Mouse (Mus musculus): ENCODE measurements at regions not wholly inside any gene's neighbourhood (a gene's known extent, or its start where the extent isn't known, plus 50 kb on each side); places are given as distances from the start of the nearest gene placed in this dataset.

DNA sequence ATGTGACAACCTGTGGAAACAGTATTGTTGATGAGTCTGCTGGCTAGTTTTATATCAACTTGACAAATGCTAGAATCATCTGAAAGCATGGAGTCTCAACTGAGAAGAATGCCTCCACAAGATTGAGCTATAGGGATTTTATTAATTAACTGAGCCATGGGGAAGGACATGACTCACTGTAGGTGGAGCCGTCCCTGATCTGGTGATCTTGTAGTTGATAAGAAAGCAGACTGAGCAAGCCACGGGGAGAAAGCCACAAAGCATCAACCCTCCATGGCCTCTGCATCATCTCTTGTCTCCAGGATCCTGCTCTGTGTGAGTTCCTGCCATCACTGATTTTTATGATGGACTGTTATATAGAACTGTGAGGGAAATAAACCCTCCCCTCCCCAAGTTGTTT is 213.4 kb downstream of the H2al1j start:
- WGBS = 26% methylated on average over 2 of the region's 2 CpGs
- Histone ChIP-seq H3K27me3 (ENCODE audit: control insufficient read depth, insufficient read depth, low read length) (no peaks in the 10 kb centered on the region), H3K27ac (ENCODE audit: insufficient read depth, low read depth, low read length) (no peak overlapping the region), H3K36me3 (ENCODE audit: control insufficient read depth, insufficient read depth, low read length) (no peaks in the 10 kb centered on the region), H3K4me1 (ENCODE audit: control insufficient read depth, insufficient read depth, insufficient read length, low read length) (no peaks in the 10 kb centered on the region), H3K4me3 (ENCODE audit: low read depth, low read length) (no peak overlapping the region)
- no peak for TF ChIP-seq CTCF (IDR thresholded peaks at IDR 0.05; ENCODE audit: extremely low read depth, insufficient read length, insufficient replicate concordance, low read depth, low read length)
- TF ChIP-seq POLR2A (IDR thresholded peaks at IDR 0.05; ENCODE audit: low read depth, low read length) = no peak

DNA sequence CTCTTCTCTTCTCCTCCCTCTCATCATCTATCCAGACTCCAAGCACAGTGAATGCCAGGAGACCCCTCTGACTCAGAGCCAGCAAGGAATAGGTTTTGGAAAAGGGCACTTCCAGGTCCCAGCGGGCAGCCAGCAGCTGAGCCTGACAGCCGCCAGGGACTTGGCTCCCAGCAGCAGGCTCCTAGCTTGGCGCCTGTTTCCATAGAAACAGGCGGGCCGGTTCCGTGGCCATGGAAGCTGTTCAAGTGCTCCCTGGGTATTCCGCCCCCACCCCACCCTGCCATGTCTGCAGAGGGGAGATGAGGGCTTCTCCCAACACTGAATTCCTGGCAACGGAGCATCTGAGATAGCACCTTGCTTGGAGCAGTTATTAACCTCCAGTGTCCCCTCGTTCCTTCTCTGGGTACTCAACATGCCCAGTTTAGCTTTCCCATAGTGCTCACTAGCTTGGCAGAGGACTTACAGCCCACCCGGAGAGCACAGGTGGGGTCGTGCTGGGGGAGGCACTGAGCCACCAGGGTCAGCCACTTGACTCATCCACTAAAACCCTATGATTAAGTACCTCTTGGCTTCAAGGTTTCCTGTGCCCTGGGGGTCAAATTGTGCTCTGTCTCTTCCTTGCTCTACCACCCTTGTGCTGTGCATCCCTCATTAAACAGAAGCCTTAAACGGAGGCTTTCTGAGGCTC is 222.7 kb downstream of the H2al1j start:
- Histone ChIP-seq H3K27ac (ENCODE audit: insufficient read depth, low read depth, low read length) (no peak overlapping the region), H3K4me1 (ENCODE audit: control insufficient read depth, insufficient read depth, insufficient read length, low read length) (no peaks in the 10 kb centered on the region), H3K27me3 (ENCODE audit: control insufficient read depth, insufficient read depth, low read length) (no peaks in the 10 kb centered on the region), H3K36me3 (ENCODE audit: control insufficient read depth, insufficient read depth, low read length) (no peaks in the 10 kb centered on the region), H3K4me3 (ENCODE audit: low read depth, low read length) (no peak overlapping the region)
- WGBS = 27% methylated on average over 12 of the region's 12 CpGs
- TF ChIP-seq POLR2A (IDR thresholded peaks at IDR 0.05; ENCODE audit: low read depth, low read length) = no peak
- no peak for TF ChIP-seq CTCF (IDR thresholded peaks at IDR 0.05; ENCODE audit: extremely low read depth, insufficient read length, insufficient replicate concordance, low read depth, low read length)

DNA sequence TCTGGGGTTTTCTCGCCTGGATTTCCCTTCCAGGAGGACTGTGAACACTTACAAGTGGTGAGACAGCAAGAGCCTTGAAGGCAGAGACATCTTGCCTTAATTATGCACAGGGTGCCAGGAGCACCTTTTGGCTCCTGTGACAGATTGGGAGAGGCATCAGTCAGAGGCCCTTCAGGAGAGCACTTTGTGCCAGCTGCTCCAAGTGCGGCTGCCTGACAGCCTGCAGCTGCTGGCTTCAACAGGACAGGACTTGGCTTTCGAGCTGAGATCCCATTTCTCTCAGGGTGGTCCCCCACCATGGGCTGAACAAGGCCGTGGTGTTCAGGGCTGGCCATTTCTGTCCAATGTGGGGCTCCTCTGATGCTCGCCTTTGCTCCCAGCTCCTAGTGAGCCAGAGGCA is 224.6 kb downstream of the H2al1j start:
- 70% methylated on average over 5 of the region's 5 CpGs for WGBS
- TF ChIP-seq POLR2A (IDR thresholded peaks at IDR 0.05; ENCODE audit: low read depth, low read length) (no peak), CTCF (IDR thresholded peaks at IDR 0.05; ENCODE audit: extremely low read depth, insufficient read length, insufficient replicate concordance, low read depth, low read length) (no peak)
- H3K27ac ChIP-seq (ENCODE audit: insufficient read depth, low read depth, low read length) = no peak overlapping the region
- no peaks in the 10 kb centered on the region for H3K27me3 ChIP-seq (ENCODE audit: control insufficient read depth, insufficient read depth, low read length)
- no peaks in the 10 kb centered on the region for H3K36me3 ChIP-seq (ENCODE audit: control insufficient read depth, insufficient read depth, low read length)
- no peak overlapping the region for H3K4me3 ChIP-seq (ENCODE audit: low read depth, low read length)
- no peaks in the 10 kb centered on the region for H3K4me1 ChIP-seq (ENCODE audit: control insufficient read depth, insufficient read depth, insufficient read length, low read length)

DNA sequence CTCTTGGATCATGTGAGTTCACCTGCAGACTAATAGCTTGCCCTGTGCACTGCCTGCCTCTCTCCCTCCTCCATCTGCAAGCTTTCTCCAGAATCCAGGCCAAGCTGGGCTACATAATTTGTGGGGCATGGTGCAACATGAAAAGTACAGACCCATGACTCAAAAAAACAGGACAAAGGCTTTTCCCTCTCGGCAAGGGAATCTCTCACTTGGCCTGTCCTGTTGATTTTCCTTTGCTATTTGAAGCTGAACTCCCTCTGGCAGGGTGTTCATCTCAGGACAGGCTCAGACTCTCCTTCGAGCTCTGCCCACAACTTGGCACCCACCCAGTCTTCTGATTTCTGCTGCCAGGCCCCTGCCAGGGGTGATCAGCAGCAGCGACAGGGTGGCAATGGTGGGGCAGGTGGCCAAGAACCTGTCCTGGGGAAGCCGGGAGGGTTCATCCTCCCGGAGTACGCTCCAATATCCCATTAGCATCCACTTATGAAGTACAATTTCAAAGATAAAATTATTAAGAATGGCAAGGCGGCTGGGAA is 227.5 kb downstream of the H2al1j start:
- Histone ChIP-seq H3K36me3 (ENCODE audit: control insufficient read depth, insufficient read depth, low read length) (no peaks in the 10 kb centered on the region), H3K27ac (ENCODE audit: insufficient read depth, low read depth, low read length) (no peak overlapping the region), H3K4me1 (ENCODE audit: control insufficient read depth, insufficient read depth, insufficient read length, low read length) (no peaks in the 10 kb centered on the region), H3K4me3 (ENCODE audit: low read depth, low read length) (no peak overlapping the region), H3K27me3 (ENCODE audit: control insufficient read depth, insufficient read depth, low read length) (no peaks in the 10 kb centered on the region; the same call in 1 of the 2 replicates)
- TF ChIP-seq POLR2A (IDR thresholded peaks at IDR 0.05; ENCODE audit: low read depth, low read length) (no peak), CTCF (IDR thresholded peaks at IDR 0.05; ENCODE audit: extremely low read depth, insufficient read length, insufficient replicate concordance, low read depth, low read length) (no peak)
- WGBS = 65% methylated on average over 7 of the region's 7 CpGs

DNA sequence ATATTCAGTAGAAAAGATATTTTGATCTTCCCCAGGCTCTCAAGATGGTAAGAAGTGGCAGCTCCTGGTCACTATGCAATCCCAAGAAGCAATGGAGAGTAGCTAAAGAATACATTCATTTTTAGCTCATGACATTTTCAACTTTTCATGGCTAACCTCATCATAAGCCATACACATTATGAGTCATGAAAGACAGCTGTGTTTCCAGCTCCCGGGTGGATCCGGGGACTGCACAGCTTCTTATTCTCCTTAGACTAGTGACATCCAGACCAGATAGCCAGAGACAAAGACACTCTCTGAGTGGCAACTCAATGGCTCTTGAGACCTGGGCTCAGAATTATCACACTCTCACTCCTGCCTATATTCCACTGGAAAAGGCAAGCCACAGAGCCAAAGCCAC is 230.6 kb downstream of the H2al1j start:
- Histone ChIP-seq H3K36me3 (ENCODE audit: control insufficient read depth, insufficient read depth, low read length) (no peaks in the 10 kb centered on the region), H3K27me3 (ENCODE audit: control insufficient read depth, insufficient read depth, low read length) (no peaks in the 10 kb centered on the region; the same call in 1 of the 2 replicates), H3K4me3 (ENCODE audit: low read depth, low read length) (no peak overlapping the region), H3K27ac (ENCODE audit: insufficient read depth, low read depth, low read length) (no peak overlapping the region), H3K4me1 (ENCODE audit: control insufficient read depth, insufficient read depth, insufficient read length, low read length) (no peaks in the 10 kb centered on the region)
- 81% methylated on average over 2 of the region's 2 CpGs for WGBS
- TF ChIP-seq POLR2A (IDR thresholded peaks at IDR 0.05; ENCODE audit: low read depth, low read length) (no peak), CTCF (IDR thresholded peaks at IDR 0.05; ENCODE audit: extremely low read depth, insufficient read length, insufficient replicate concordance, low read depth, low read length) (no peak)

- 51% methylated on average over 17 of the region's 17 CpGs for WGBS
- Histone ChIP-seq H3K27ac (ENCODE audit: insufficient read depth, low read depth, low read length) (no peak overlapping the region), H3K27me3 (ENCODE audit: control insufficient read depth, insufficient read depth, low read length) (no peaks in the 10 kb centered on the region; the same call in 1 of the 2 replicates), H3K4me1 (ENCODE audit: control insufficient read depth, insufficient read depth, insufficient read length, low read length) (no peaks in the 10 kb centered on the region), H3K4me3 (ENCODE audit: low read depth, low read length) (no peak overlapping the region), H3K36me3 (ENCODE audit: control insufficient read depth, insufficient read depth, low read length) (no peaks in the 10 kb centered on the region)
- TF ChIP-seq POLR2A (IDR thresholded peaks at IDR 0.05; ENCODE audit: low read depth, low read length) = no peak
- TF ChIP-seq CTCF (IDR thresholded peaks at IDR 0.05; ENCODE audit: extremely low read depth, insufficient read length, insufficient replicate concordance, low read depth, low read length) = no peak
Measured at GRCm38 (mm10) chrX:11560550-11561276, 233.1 kb downstream of the H2al1j start.

GRCm38 (mm10) chrX:11565888-11566287 is 238.3 kb downstream of the H2al1j start:
- H3K36me3 ChIP-seq (ENCODE audit: control insufficient read depth, insufficient read depth, low read length) = no peaks in the 10 kb centered on the region
- H3K27ac ChIP-seq (ENCODE audit: insufficient read depth, low read depth, low read length) = no peak overlapping the region
- no peaks in the 10 kb centered on the region for H3K27me3 ChIP-seq (ENCODE audit: control insufficient read depth, insufficient read depth, low read length)
- H3K4me1 ChIP-seq (ENCODE audit: control insufficient read depth, insufficient read depth, insufficient read length, low read length) = no peaks in the 10 kb centered on the region
- 48% methylated on average over 2 of the region's 2 CpGs for WGBS
- no peak overlapping the region for H3K4me3 ChIP-seq (ENCODE audit: low read depth, low read length)
- TF ChIP-seq CTCF (IDR thresholded peaks at IDR 0.05; ENCODE audit: extremely low read depth, insufficient read length, insufficient replicate concordance, low read depth, low read length) (no peak), POLR2A (IDR thresholded peaks at IDR 0.05; ENCODE audit: low read depth, low read length) (no peak)
